Mouse (Mus musculus) G1E (cell line): ENCODE results near the gene Parg.
"Not testable (repeated sequence)": the region's sequence is repeated elsewhere in the genome, so short reads cannot be mapped to it uniquely, and the experiment has no call there.

Source experiments
- CTCF ChIP-seq: IDR thresholded peaks from 2 replicates; pipeline ENCODE4 v1.5.1; 2012; ENCODE audit warnings: low read depth, low read length, inconsistent platforms, mixed read lengths
- GATA1 ChIP-seq: IDR thresholded peaks from 2 replicates; pipeline ENCODE4 v1.6.1; 2012; ENCODE audit warnings: borderline replicate concordance, low read length, inconsistent platforms, mixed read lengths

- not testable (repeated sequence) for TF ChIP-seq CTCF, GATA1
These were observed 8.2 kb upstream of the Parg start for GRCm38 (mm10) chr14:32193557-32193956.
